Mouse (Mus musculus): ENCODE measurements around the gene Csdc2. TPM values are rescaled to one million over a fixed set of nuclear protein-coding genes. Genes with fewer than 3 reads are reported as not detected.

Gene Csdc2
- total and polyA plus RNA-seq, 3 experiments: 10.1 to 33.6 (median 19.5) TPM

GRCm38 (mm10) chr15:81990549-81990948 lies 54.0 kb downstream of the Csdc2 start:
- peak; percentile 49 for DNase-seq

DNA sequence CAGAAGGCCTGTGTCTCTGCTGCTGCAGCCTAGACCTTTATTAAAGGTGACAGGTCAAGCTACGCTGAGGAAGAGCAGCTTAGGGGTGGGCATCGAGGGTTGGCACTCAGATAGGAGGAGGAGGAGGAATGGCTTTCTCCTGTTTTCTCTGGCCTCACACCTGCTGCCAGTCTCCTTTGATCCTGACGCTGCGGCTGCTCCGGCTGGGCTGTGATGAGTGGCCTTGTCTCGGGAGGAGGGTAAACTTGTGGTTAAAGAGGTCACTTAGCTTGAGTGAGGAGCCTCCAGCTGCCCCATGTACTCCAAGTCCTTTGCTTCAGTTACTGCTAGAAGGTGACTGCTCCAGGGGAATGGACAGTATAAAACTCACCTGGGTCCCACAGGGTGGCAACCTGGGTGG lies 57.4 kb downstream of the Csdc2 start:
- peak; percentile 45 for DNase-seq

Other genes with a start within 250 kb of the Csdc2 start
- 1 to 10 TPM; 2.3 to 4.4 TPM for gene Chadl, start 239.5 kb upstream of the Csdc2 start, total RNA-seq (2021)
- gene Chadl, start 239.5 kb upstream of the Csdc2 start, polyA plus RNA-seq (2012; rRNA removed): 32.2 and 38.7 TPM in 2 replicates
- 10 to 100 TPM; 62.9 to 87.9 TPM for gene Zc3h7b, start 191.7 kb upstream of the Csdc2 start, total RNA-seq (2021)
- 54.0 and 60.6 TPM in 2 replicates for gene Zc3h7b, start 191.7 kb upstream of the Csdc2 start, polyA plus RNA-seq (2012; rRNA removed)
- gene Rangap1, start 191.2 kb upstream of the Csdc2 start, total RNA-seq (2021): 10 to 100 TPM; 57.1 to 73.0 TPM
- gene Rangap1, start 191.2 kb upstream of the Csdc2 start, polyA plus RNA-seq (2012; rRNA removed): 20.8 and 24.9 TPM in 2 replicates
- 100 to 1,000 TPM in 1 of 2 experiments, 10 to 100 TPM in 1; 35.0 to 100 TPM for gene Tef, start 134.3 kb upstream of the Csdc2 start, total RNA-seq (2021)
- 35.0 and 69.3 TPM in 2 replicates for gene Tef, start 134.3 kb upstream of the Csdc2 start, polyA plus RNA-seq (2012; rRNA removed)
- gene Tob2, start 78.0 kb upstream of the Csdc2 start, total RNA-seq (2021): 100 to 1,000 TPM in 1 of 2 experiments, 10 to 100 TPM in 1; 96.0 to 102 TPM
- gene Tob2, start 78.0 kb upstream of the Csdc2 start, polyA plus RNA-seq (2012; rRNA removed): 69.9 and 76.1 TPM in 2 replicates
- gene Phf5a, start 64.8 kb upstream of the Csdc2 start, total RNA-seq (2021): 10 to 100 TPM; 59.6 to 59.8 TPM
- gene Phf5a, start 64.8 kb upstream of the Csdc2 start, polyA plus RNA-seq (2012; rRNA removed): 27.7 and 37.1 TPM in 2 replicates
- 1,000 to 10,000 TPM; 1,000 to 1,044 TPM for gene Aco2, start 64.5 kb upstream of the Csdc2 start, total RNA-seq (2021)
- 391 and 396 TPM in 2 replicates for gene Aco2, start 64.5 kb upstream of the Csdc2 start, polyA plus RNA-seq (2012; rRNA removed)
- gene Polr3h, start 10.5 kb upstream of the Csdc2 start, total RNA-seq (2021): 10 to 100 TPM; 15.6 to 34.4 TPM
- gene Polr3h, start 10.5 kb upstream of the Csdc2 start, polyA plus RNA-seq (2012; rRNA removed): 16.7 and 17.5 TPM in 2 replicates
- 10 to 100 TPM; 70.6 to 74.8 TPM for gene Pmm1, start 24.2 kb downstream of the Csdc2 start, total RNA-seq (2021)
- 114 and 118 TPM in 2 replicates for gene Pmm1, start 24.2 kb downstream of the Csdc2 start, polyA plus RNA-seq (2012; rRNA removed)
- gene 1700029P11Rik, start 43.8 kb downstream of the Csdc2 start, total RNA-seq (2021): not detected
- not detected in 2 replicates for gene 1700029P11Rik, start 43.8 kb downstream of the Csdc2 start, polyA plus RNA-seq (2012; rRNA removed)
- 10 to 100 TPM; 73.2 to 87.0 TPM for gene Xrcc6, start 51.1 kb downstream of the Csdc2 start, total RNA-seq (2021)
- gene Xrcc6, start 51.1 kb downstream of the Csdc2 start, polyA plus RNA-seq (2012; rRNA removed): 23.8 and 27.6 TPM in 2 replicates
- 100 to 1,000 TPM in 1 of 2 experiments, 10 to 100 TPM in 1; 56.0 to 149 TPM for gene Desi1, start 97.1 kb downstream of the Csdc2 start, total RNA-seq (2021)
- gene Desi1, start 97.1 kb downstream of the Csdc2 start, polyA plus RNA-seq (2012; rRNA removed): 100.0 and 101 TPM in 2 replicates
- 10 to 100 TPM; 84.9 to 91.7 TPM for gene Snu13, start 110.8 kb downstream of the Csdc2 start, total RNA-seq (2021)
- gene Snu13, start 110.8 kb downstream of the Csdc2 start, polyA plus RNA-seq (2012; rRNA removed): 61.5 and 68.6 TPM in 2 replicates
- not detected for gene 4930407I10Rik, start 122.4 kb downstream of the Csdc2 start, total RNA-seq (2021)
- not detected in 2 replicates for gene 4930407I10Rik, start 122.4 kb downstream of the Csdc2 start, polyA plus RNA-seq (2012; rRNA removed)
- gene Mei1, start 133.2 kb downstream of the Csdc2 start, total RNA-seq (2021): 1 to 10 TPM in 1 of 2 experiments, under 1 TPM in 1; 0.35 to 3.2 TPM
- not detected in 2 replicates for gene Mei1, start 133.2 kb downstream of the Csdc2 start, polyA plus RNA-seq (2012; rRNA removed)
- 1 to 10 TPM; 6.2 to 8.5 TPM for gene Ccdc134, start 191.2 kb downstream of the Csdc2 start, total RNA-seq (2021)
- 20.7 and 26.5 TPM in 2 replicates for gene Ccdc134, start 191.2 kb downstream of the Csdc2 start, polyA plus RNA-seq (2012; rRNA removed)
- 100 to 1,000 TPM in 1 of 2 experiments, 10 to 100 TPM in 1; 93.2 to 101 TPM for gene Srebf2, start 210.4 kb downstream of the Csdc2 start, total RNA-seq (2021)
- gene Srebf2, start 210.4 kb downstream of the Csdc2 start, polyA plus RNA-seq (2012; rRNA removed): 232 and 261 TPM in 2 replicates